Mouse (Mus musculus): ENCODE results near the gene Rbm34. TPM values are rescaled to one million over a fixed set of nuclear protein-coding genes. Genes with fewer than 3 reads are reported as not detected.

The Rbm34 gene
- total RNA-seq, 2 experiments from 2014 or later = 4.7 to 4.8 TPM

GRCm38 (mm10) chr8:126976608-126977348 lies 5.9 kb upstream of the Rbm34 start:
- H3K27ac ChIP-seq = no peak overlapping the region
- no peak for DNase-seq
- intact Hi-C loops (cut with DNase I) = no loop called here
- no peak for TF ChIP-seq CTCF (IDR thresholded peaks at IDR 0.05)
- no peak overlapping the region for H3K4me3 ChIP-seq

- no peak overlapping the region for H3K4me3 ChIP-seq
- intact Hi-C loops (cut with DNase I) = loop anchor here (1.0 to 2.0 kb wide), 2 partner anchors 46 to 495 kb away; no protein-coding TSS in a partner anchor
- DNase-seq = no peak
- H3K27ac ChIP-seq = no peak overlapping the region
- peak; percentile 89 for TF ChIP-seq CTCF (IDR thresholded peaks at IDR 0.05)
Observed at GRCm38 (mm10) chr8:126975706-126976105, 4.8 kb upstream of the Rbm34 start.

GRCm38 (mm10) chr8:126974511-126974910 lies 3.6 kb upstream of the Rbm34 start:
- Histone ChIP-seq H3K27ac (no peak overlapping the region), H3K4me3 (no peak overlapping the region)
- intact Hi-C loops (cut with DNase I) = loop anchor here (2.0 to 5.0 kb wide), 2 partner anchors 477 to 494 kb away; no protein-coding TSS in a partner anchor
- no peak for TF ChIP-seq CTCF (IDR thresholded peaks at IDR 0.05)
- no peak for DNase-seq

- TF ChIP-seq CTCF (IDR thresholded peaks at IDR 0.05) = no peak
- Histone ChIP-seq H3K4me3 (no peak overlapping the region), H3K27ac (no peak overlapping the region)
- intact Hi-C loops (cut with DNase I) = loop anchor here (2.0 to 5.0 kb wide), 2 partner anchors 476 to 493 kb away; no protein-coding TSS in a partner anchor
- DNase-seq = no peak
Observed at GRCm38 (mm10) chr8:126973686-126974265, 2.9 kb upstream of the Rbm34 start.

GRCm38 (mm10) chr8:126972649-126973048 lies 1.8 kb upstream of the Rbm34 start:
- no peak overlapping the region for H3K27ac ChIP-seq
- no peak for DNase-seq
- no peak for TF ChIP-seq CTCF (IDR thresholded peaks at IDR 0.05)
- H3K4me3 ChIP-seq = no peak overlapping the region
- intact Hi-C loops (cut with DNase I) = loop anchor here (5.0 kb wide), 1 partner anchor 475 kb away; no protein-coding TSS in a partner anchor

GRCm38 (mm10) chr8:126972102-126972501 lies 1.2 kb upstream of the Rbm34 start:
- Histone ChIP-seq H3K4me3 (no peak overlapping the region), H3K27ac (no peak overlapping the region)
- intact Hi-C loops (cut with DNase I) = loop anchor here (5.0 kb wide), 1 partner anchor 475 kb away; no protein-coding TSS in a partner anchor
- no peak for DNase-seq
- TF ChIP-seq CTCF (IDR thresholded peaks at IDR 0.05) = no peak

GRCm38 (mm10) chr8:126971314-126971664 lies 418 bp upstream of the Rbm34 start:
- DNase-seq = no peak
- intact Hi-C loops (cut with DNase I) = loop anchor here (5.0 kb wide), 1 partner anchor 474 kb away; no protein-coding TSS in a partner anchor

GRCm38 (mm10) chr8:126969546-126969945 lies 1.3 kb downstream of the Rbm34 start:
- TF ChIP-seq CTCF (IDR thresholded peaks at IDR 0.05) = no peak
- no peak overlapping the region; the same call in 1 of the 2 replicates for H3K4me3 ChIP-seq
- DNase-seq = no peak
- intact Hi-C loops (cut with DNase I) = no loop called here
- no peak overlapping the region for H3K27ac ChIP-seq

More at GRCm38 (mm10) chr8:126971314-126971664, 418 bp upstream of the Rbm34 start:
- TF ChIP-seq CTCF (IDR thresholded peaks at IDR 0.05) = no peak
- H3K4me3 ChIP-seq = peak overlapping the region; percentile 80
- peak overlapping the region; percentile 90 for H3K27ac ChIP-seq

GRCm38 (mm10) chr8:126968107-126968506 lies 2.8 kb downstream of the Rbm34 start:
- no peak for TF ChIP-seq CTCF (IDR thresholded peaks at IDR 0.05)
- Histone ChIP-seq H3K4me3 (no peak overlapping the region), H3K27ac (no peak overlapping the region)
- intact Hi-C loops (cut with DNase I) = no loop called here
- DNase-seq = no peak

- H3K4me3 ChIP-seq = no peak overlapping the region
- H3K27ac ChIP-seq = no peak overlapping the region
- no peak for DNase-seq
- no peak for TF ChIP-seq CTCF (IDR thresholded peaks at IDR 0.05)
- intact Hi-C loops (cut with DNase I) = no loop called here
Observed at GRCm38 (mm10) chr8:126965246-126965645, 5.6 kb downstream of the Rbm34 start.

- no peak for DNase-seq
- intact Hi-C loops (cut with DNase I) = no loop called here
- Histone ChIP-seq H3K27ac (no peak overlapping the region), H3K4me3 (no peak overlapping the region)
- no peak for TF ChIP-seq CTCF (IDR thresholded peaks at IDR 0.05)
Observed at GRCm38 (mm10) chr8:126962871-126963270, 8.0 kb downstream of the Rbm34 start.

GRCm38 (mm10) chr8:126961516-126961915 lies 9.4 kb downstream of the Rbm34 start:
- Histone ChIP-seq H3K4me3 (no peak overlapping the region), H3K27ac (no peak overlapping the region)
- DNase-seq = no peak
- intact Hi-C loops (cut with DNase I) = no loop called here
- TF ChIP-seq CTCF (IDR thresholded peaks at IDR 0.05) = no peak

GRCm38 (mm10) chr8:126951900-126952636 lies 18.8 kb downstream of the Rbm34 start:
- TF ChIP-seq CTCF (IDR thresholded peaks at IDR 0.05) = no peak
- Histone ChIP-seq H3K4me3 (no peak overlapping the region), H3K27ac (no peak overlapping the region)
- no peak for DNase-seq
- intact Hi-C loops (cut with DNase I) = no loop called here

Data from gastrocnemius, adult 2 months (tissue).